Mouse (Mus musculus) kidney, adult 2 months (tissue): ENCODE data around the gene Adgrg2.

Experiments
- CTCF ChIP-seq: fragments of 200-500 bp; conservative IDR thresholded peaks from 2 replicates; pipeline ENCODE4 v1.5.1; 2011; ENCODE audit warnings: low read depth, mild to moderate bottlenecking, control low read depth, low read length, moderate library complexity, mixed read lengths; ENCODE audit not compliant: insufficient read depth, insufficient read length
- POLR2A ChIP-seq: fragments of 200-500 bp; IDR thresholded peaks from one replicate; pipeline ENCODE4 v1.6.1; 2011; ENCODE audit warnings: low read depth, low read length, control low read depth

DNA sequence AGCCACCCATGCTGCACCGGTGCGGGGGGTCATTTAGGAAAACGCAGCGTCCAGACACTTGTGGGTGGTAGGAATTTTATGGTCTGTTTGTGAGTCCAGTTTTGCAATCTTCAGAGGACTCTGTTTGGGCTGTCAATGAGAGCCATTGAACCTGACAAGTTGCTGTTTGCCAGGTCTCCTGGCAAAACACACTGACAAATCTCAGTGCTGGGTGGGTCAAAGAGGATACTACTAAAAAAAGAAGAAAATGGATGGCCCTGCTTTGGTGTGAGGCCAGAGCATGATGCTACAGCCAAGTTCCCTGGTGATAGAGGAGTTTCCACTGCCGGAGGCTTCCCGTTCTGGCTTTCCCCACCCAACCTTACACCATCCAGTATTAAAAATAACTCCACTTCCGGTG is 27.9 kb downstream of the Adgrg2 start:
- TF ChIP-seq CTCF, result no peak
- no peak for TF ChIP-seq POLR2A
